Mouse (Mus musculus): ENCODE results near the gene Gm6880.
"Not testable (repeated sequence)": the region's sequence is repeated elsewhere in the genome, so short reads cannot be mapped to it uniquely, and the experiment has no call there.

The Gm6880 gene

DNA sequence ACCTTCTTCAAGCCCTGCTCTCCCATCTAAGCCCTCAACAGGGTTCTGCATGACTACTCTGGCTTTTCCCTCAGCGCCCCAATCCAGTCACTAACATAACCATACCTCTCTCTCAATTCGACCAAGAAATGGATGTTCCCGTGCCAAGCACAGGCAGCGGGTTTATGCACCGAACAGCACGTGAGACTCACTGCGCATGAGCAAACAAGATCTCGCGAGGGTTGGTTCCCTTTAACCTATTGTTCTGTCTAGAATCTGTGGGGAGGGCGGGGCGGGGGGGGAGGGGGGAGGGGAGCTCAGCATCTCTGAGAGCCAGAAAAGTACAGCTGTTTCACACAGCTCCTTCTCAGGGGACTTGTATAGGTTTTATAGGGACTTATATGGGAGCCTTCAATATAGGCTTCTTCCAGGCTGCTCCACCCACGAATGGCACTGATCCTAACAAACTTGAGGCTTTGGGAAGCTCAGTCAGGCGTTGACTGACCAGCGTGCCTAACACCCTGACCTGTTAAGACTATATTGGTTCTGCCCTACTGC, at the start of gene Gm6880:
Gene Gm6880 (minus strand): TSS at position 51 of the 537 bp plus-strand sequence.
- not testable (repeated sequence) for DNase-seq (ENCODE audit: inconsistent ontology term)

DNA sequence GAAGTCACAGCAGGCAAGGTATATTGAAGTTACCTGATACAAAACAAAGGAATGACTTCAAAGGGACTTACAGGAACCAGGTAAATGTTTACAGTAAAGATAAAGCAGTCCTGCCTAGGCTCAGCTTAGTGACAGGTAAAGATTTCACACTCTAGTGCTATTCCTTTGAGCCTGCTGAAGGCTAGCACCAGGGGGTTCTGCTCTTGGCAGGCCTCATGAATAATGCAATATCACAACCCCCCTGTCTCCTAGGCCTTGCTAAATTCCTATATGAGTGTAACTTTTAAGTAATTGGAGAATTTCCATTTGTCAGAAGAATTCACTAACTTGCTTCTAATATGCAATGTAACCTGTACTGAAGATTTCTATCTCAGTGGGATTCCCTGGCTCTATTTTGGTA, 36.3 kb upstream of the Gm6880 start:
- not testable (repeated sequence) for DNase-seq (ENCODE audit: inconsistent ontology term)

DNA sequence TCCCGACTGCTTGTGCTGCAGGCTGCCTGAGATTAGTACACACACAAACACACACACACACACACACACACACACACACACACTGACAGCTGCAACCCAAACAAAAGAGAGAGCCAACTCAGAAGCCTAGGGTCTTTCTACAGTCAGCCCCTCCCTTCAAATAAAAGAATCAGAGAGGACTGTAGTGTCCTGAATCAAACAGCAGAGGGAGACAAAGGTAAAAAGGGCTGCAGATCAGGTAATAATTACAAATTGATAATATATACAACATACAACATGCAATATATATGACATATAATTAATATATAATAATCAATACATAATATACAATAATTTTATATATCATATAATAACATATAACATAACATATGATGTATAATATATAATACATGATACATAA, 15.9 kb upstream of the Gm6880 start:
- DNase-seq (ENCODE audit: inconsistent ontology term): no peak

DNA sequence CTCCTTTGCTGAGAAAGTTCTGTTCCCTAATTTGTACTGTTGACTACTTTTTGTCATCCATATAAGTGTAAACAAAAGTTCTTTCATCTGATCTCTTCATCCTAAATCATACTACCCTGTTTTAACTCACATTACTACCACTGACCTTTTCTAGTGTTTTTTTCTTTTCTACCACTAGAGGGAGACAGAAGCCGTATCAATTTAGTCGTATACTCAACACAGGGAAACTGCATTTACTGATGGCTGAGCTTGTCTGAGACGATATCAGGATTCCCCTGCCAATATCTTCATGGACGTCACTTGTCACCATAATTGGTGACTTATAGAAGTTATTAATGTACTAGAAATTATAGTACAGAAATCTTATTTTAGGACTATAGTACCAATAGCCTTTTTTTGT, 28.4 kb downstream of the Gm6880 start:
- peak; percentile 16 for DNase-seq (ENCODE audit: inconsistent ontology term)

DNA sequence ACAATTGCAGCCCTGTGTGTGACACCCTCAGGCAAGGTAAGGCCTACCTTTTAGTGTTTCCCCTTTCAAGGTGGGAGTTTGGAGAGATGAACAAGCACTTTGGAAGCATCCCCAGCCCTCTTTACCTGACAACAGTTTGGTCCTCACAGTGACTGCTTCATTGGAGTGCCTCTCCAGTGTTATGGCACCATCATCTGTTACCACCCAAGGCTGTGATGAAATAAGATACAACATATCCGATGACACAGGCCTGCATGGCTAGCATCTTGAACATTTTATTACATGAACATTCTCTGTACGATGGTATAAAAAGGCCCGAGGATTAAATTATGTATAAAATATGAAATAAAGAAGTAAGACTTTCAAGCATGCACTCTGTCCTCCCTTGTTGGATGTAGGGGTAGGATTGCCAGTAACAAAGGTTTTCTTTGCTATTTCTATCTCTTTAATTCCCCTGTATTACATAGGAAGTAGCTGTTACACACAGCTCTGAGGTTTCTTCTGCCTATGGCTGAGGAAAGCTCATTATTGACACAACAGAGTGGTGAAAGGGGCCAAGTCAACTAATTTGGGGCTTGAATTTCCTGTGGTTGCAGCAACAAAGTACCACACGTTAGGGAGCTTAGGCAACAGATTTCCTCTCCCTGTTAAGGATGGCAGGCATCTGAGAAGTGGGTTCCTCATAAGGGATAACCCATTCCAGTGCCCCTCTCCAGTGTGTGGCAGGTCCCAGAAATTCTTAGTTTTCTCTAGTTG, 29.9 kb downstream of the Gm6880 start:
- no peak for DNase-seq (ENCODE audit: inconsistent ontology term)
